Mouse (Mus musculus): ENCODE data around the gene Gm20604. TPM values are rescaled to one million over a fixed set of nuclear protein-coding genes. Genes with fewer than 3 reads are reported as not detected.
A peak's percentile ranks its signal among the peaks of the same experiment; 100 is the strongest.

Gene Gm20604
- polyA plus RNA-seq, 1 experiment = 4.2 TPM

- 91% methylated on average over 3 of the region's 3 CpGs for WGBS
- H3K27me3 ChIP-seq (ENCODE audit: control insufficient read depth, insufficient read depth, low read length) = no peaks in the 10 kb centered on the region
- TF ChIP-seq CTCF (IDR thresholded peaks at IDR 0.05; ENCODE audit: borderline replicate concordance, control insufficient read depth, extremely low read depth, insufficient read depth, low read length, poor library complexity) = no peak
- no peak for TF ChIP-seq POLR2A (IDR thresholded peaks at IDR 0.05; ENCODE audit: control insufficient read depth, extremely low read depth, insufficient read depth, low read length, poor library complexity)
Observed at GRCm38 (mm10) chr12:102761668-102762067, 3.2 kb upstream of the Gm20604 start.

GRCm38 (mm10) chr12:102758936-102759335 lies 464 bp upstream of the Gm20604 start:
- Histone ChIP-seq H3K27ac (ENCODE audit: control insufficient read depth, insufficient read depth, low read length) (no peak overlapping the region), H3K4me1 (replicated peaks; ENCODE audit: control insufficient read depth, insufficient read depth, low read length) (peaks cover 7% of the 10 kb centered on the region), H3K27me3 (ENCODE audit: control insufficient read depth, insufficient read depth, low read length) (no peaks in the 10 kb centered on the region), H3K36me3 (ENCODE audit: control insufficient read depth, insufficient read depth, low read length) (no peaks in the 10 kb centered on the region), H3K4me3 (ENCODE audit: control insufficient read depth, insufficient read depth, low read length) (no peak overlapping the region)
- TF ChIP-seq CTCF (IDR thresholded peaks at IDR 0.05; ENCODE audit: borderline replicate concordance, control insufficient read depth, extremely low read depth, insufficient read depth, low read length, poor library complexity) (no peak), POLR2A (IDR thresholded peaks at IDR 0.05; ENCODE audit: control insufficient read depth, extremely low read depth, insufficient read depth, low read length, poor library complexity) (no peak)
- no peak for DNase-seq
- WGBS = 44% methylated on average over 5 of the region's 5 CpGs

More at GRCm38 (mm10) chr12:102761668-102762067, 3.2 kb upstream of the Gm20604 start:
- no peak overlapping the region for H3K27ac ChIP-seq (ENCODE audit: control insufficient read depth, insufficient read depth, low read length)
- H3K4me1 ChIP-seq (replicated peaks; ENCODE audit: control insufficient read depth, insufficient read depth, low read length) = peaks cover 5% of the 10 kb centered on the region
- no peaks in the 10 kb centered on the region; the same call in 1 of the 2 replicates for H3K36me3 ChIP-seq (ENCODE audit: control insufficient read depth, insufficient read depth, low read length)
- no peak overlapping the region for H3K4me3 ChIP-seq (ENCODE audit: control insufficient read depth, insufficient read depth, low read length)
- DNase-seq = no peak

- WGBS = under 1% methylated on average over 73 of the region's 73 CpGs
- Histone ChIP-seq H3K4me1 (replicated peaks; ENCODE audit: control insufficient read depth, insufficient read depth, low read length) (peaks cover 7% of the 10 kb centered on the region), H3K27me3 (ENCODE audit: control insufficient read depth, insufficient read depth, low read length) (no peaks in the 10 kb centered on the region), H3K27ac (ENCODE audit: control insufficient read depth, insufficient read depth, low read length) (peak within 1 kb of the TSS; percentile 9; the same call in 1 of the 2 replicates), H3K4me3 (ENCODE audit: control insufficient read depth, insufficient read depth, low read length) (peak within 1 kb of the TSS; percentile 92), H3K36me3 (ENCODE audit: control insufficient read depth, insufficient read depth, low read length) (no peaks in the 10 kb centered on the region)
- DNase-seq = peak; percentile 95
- TF ChIP-seq POLR2A (IDR thresholded peaks at IDR 0.05; ENCODE audit: control insufficient read depth, extremely low read depth, insufficient read depth, low read length, poor library complexity) = peak; percentile 60
- peak; percentile 73 for TF ChIP-seq CTCF (IDR thresholded peaks at IDR 0.05; ENCODE audit: borderline replicate concordance, control insufficient read depth, extremely low read depth, insufficient read depth, low read length, poor library complexity)
Observed at GRCm38 (mm10) chr12:102757689-102758402, 626 bp downstream of the Gm20604 start, which contains the start of the genes Gm28051, Gon7 and Ubr7. Gene Gm28051, minus strand, starts transcription at chr12:102757765. Gene Gon7, minus strand, starts transcription at chr12:102757803. Gene Ubr7, plus strand, starts transcription at chr12:102757967.

- DNase-seq = no peak
- H3K27ac ChIP-seq (ENCODE audit: control insufficient read depth, insufficient read depth, low read length) = no peak overlapping the region
- TF ChIP-seq CTCF (IDR thresholded peaks at IDR 0.05; ENCODE audit: borderline replicate concordance, control insufficient read depth, extremely low read depth, insufficient read depth, low read length, poor library complexity) = no peak
- TF ChIP-seq POLR2A (IDR thresholded peaks at IDR 0.05; ENCODE audit: control insufficient read depth, extremely low read depth, insufficient read depth, low read length, poor library complexity) = no peak
- H3K36me3 ChIP-seq (ENCODE audit: control insufficient read depth, insufficient read depth, low read length) = no peaks in the 10 kb centered on the region
- peaks cover 7% of the 10 kb centered on the region for H3K4me1 ChIP-seq (replicated peaks; ENCODE audit: control insufficient read depth, insufficient read depth, low read length)
- no peaks in the 10 kb centered on the region for H3K27me3 ChIP-seq (ENCODE audit: control insufficient read depth, insufficient read depth, low read length)
- 2% methylated on average over 46 of the region's 46 CpGs for WGBS
- H3K4me3 ChIP-seq (ENCODE audit: control insufficient read depth, insufficient read depth, low read length) = peak overlapping the region; percentile 92
Observed at GRCm38 (mm10) chr12:102757055-102757688, 1.3 kb downstream of the Gm20604 start.

- peak; percentile 51 for DNase-seq
- no peak overlapping the region for H3K27ac ChIP-seq (ENCODE audit: control insufficient read depth, insufficient read depth, low read length)
- TF ChIP-seq CTCF (IDR thresholded peaks at IDR 0.05; ENCODE audit: borderline replicate concordance, control insufficient read depth, extremely low read depth, insufficient read depth, low read length, poor library complexity) = no peak
- no peak for TF ChIP-seq POLR2A (IDR thresholded peaks at IDR 0.05; ENCODE audit: control insufficient read depth, extremely low read depth, insufficient read depth, low read length, poor library complexity)
- no peak overlapping the region for H3K4me3 ChIP-seq (ENCODE audit: control insufficient read depth, insufficient read depth, low read length)
- H3K27me3 ChIP-seq (ENCODE audit: control insufficient read depth, insufficient read depth, low read length) = no peaks in the 10 kb centered on the region
- WGBS = 90% methylated on average over 7 of the region's 7 CpGs
- H3K4me1 ChIP-seq (replicated peaks; ENCODE audit: control insufficient read depth, insufficient read depth, low read length) = peaks cover 7% of the 10 kb centered on the region
- no peaks in the 10 kb centered on the region for H3K36me3 ChIP-seq (ENCODE audit: control insufficient read depth, insufficient read depth, low read length)
Observed at GRCm38 (mm10) chr12:102756304-102756703, 2.2 kb downstream of the Gm20604 start.

GRCm38 (mm10) chr12:102748256-102748655 lies 10.2 kb downstream of the Gm20604 start:
- H3K36me3 ChIP-seq (ENCODE audit: control insufficient read depth, insufficient read depth, low read length) = 0 out of 2 replicates have a peak, but pooled peaks cover 3% of the 10 kb centered on the region
- H3K27ac ChIP-seq (ENCODE audit: control insufficient read depth, insufficient read depth, low read length) = no peak overlapping the region
- DNase-seq = no peak
- no peak overlapping the region for H3K4me3 ChIP-seq (ENCODE audit: control insufficient read depth, insufficient read depth, low read length)
- H3K27me3 ChIP-seq (ENCODE audit: control insufficient read depth, insufficient read depth, low read length) = no peaks in the 10 kb centered on the region
- no peak for TF ChIP-seq POLR2A (IDR thresholded peaks at IDR 0.05; ENCODE audit: control insufficient read depth, extremely low read depth, insufficient read depth, low read length, poor library complexity)
- no peak for TF ChIP-seq CTCF (IDR thresholded peaks at IDR 0.05; ENCODE audit: borderline replicate concordance, control insufficient read depth, extremely low read depth, insufficient read depth, low read length, poor library complexity)
- 91% methylated on average over 3 of the region's 3 CpGs for WGBS
- peaks cover 5% of the 10 kb centered on the region for H3K4me1 ChIP-seq (replicated peaks; ENCODE audit: control insufficient read depth, insufficient read depth, low read length)
